ENCODE assay signal across 18 mouse cellular contexts in genomic region chr17:66402791-66403470, GRCm38 (mm10). TPM values are rescaled to one million over a fixed set of nuclear protein-coding genes. Genes with fewer than 3 reads are reported as not detected.
DNase-seq lines count a peak whose midpoint lies in the region; ATAC-seq lines count a peak whose summit lies in the region.
"Had no signal": no experiment of that assay in that cellular context is flagged by ENCODE, and none has a peak within 500 bp of the region (broad histone marks: within the 10 kb centered on the region; RNA-seq: fewer than 3 reads in every experiment).

No protein-coding gene starts in this region.

- ATAC-seq in midbrain, embryonic 16.5 days, result no peak
- no peak for ATAC-seq in hindbrain, embryonic 13.5 days (ENCODE audit: low FRiP score)
- no peak for ATAC-seq in neural tube, embryonic 13.5 days (ENCODE audit: low read depth)
- ATAC-seq in megakaryocyte, adult 5-6 weeks (ENCODE audit: poor library complexity, severe bottlenecking), result no peak

- peaks cover 57% of the 10 kb centered on the region for H3K4me1 ChIP-seq in heart, embryonic 10.5 days
- peaks cover 70% of the 10 kb centered on the region for H3K4me1 ChIP-seq in midbrain, embryonic 10.5 days
- peaks cover 29% of the 10 kb centered on the region for H3K4me1 ChIP-seq in midbrain, embryonic 16.5 days (ENCODE audit: control insufficient read depth, insufficient read depth, low read length)
- peaks cover 63% of the 10 kb centered on the region for H3K4me1 ChIP-seq in hindbrain, embryonic 13.5 days (replicated peaks)
- peaks cover 56% of the 10 kb centered on the region for H3K4me1 ChIP-seq in neural tube, embryonic 13.5 days (replicated peaks)
- H3K4me1 ChIP-seq: liver, embryonic 13.5 days had no signal

- no peak overlapping the region for H3K4me2 ChIP-seq in midbrain, embryonic 16.5 days (ENCODE audit: low read length)
- H3K4me2 ChIP-seq in hindbrain, embryonic 13.5 days, result no peak overlapping the region
- no peak overlapping the region for H3K4me2 ChIP-seq in neural tube, embryonic 13.5 days
- H3K4me2 ChIP-seq: heart, embryonic 12.5 days; liver, embryonic 13.5 days had no signal

- H3K27ac ChIP-seq in heart, embryonic 10.5 days, result peak overlapping the region; percentile 73
- H3K27ac ChIP-seq in midbrain, embryonic 10.5 days (replicated peaks), result peak overlapping the region; percentile 60
- H3K27ac ChIP-seq in midbrain, embryonic 16.5 days (ENCODE audit: low read length), result no peak overlapping the region
- peak overlapping the region; percentile 52 for H3K27ac ChIP-seq in hindbrain, embryonic 13.5 days
- peak overlapping the region; percentile 43; the same call in 1 of the 2 replicates for H3K27ac ChIP-seq in neural tube, embryonic 13.5 days (replicated peaks)
- H3K27ac ChIP-seq: liver, embryonic 13.5 days had no signal

- H3K4me3 ChIP-seq in heart, embryonic 10.5 days, result no peak overlapping the region
- H3K4me3 ChIP-seq in midbrain, embryonic 10.5 days, result no peak overlapping the region
- no peak overlapping the region for H3K4me3 ChIP-seq in midbrain, embryonic 16.5 days (ENCODE audit: low read depth, low read length)
- no peak overlapping the region for H3K4me3 ChIP-seq in hindbrain, embryonic 13.5 days
- no peak overlapping the region for H3K4me3 ChIP-seq in neural tube, embryonic 13.5 days
- H3K4me3 ChIP-seq: heart, embryonic 12.5 days; limb, embryonic 10.5 days; liver, embryonic 13.5 days had no signal

- intact Hi-C loops in gastrocnemius, postnatal 36 days (cut with DNase I), result no loop called here

- 10% methylated on average over 6 of the region's 6 CpGs for WGBS in heart, embryonic 10.5 days
- WGBS in midbrain, embryonic 10.5 days, result 21% methylated on average over 6 of the region's 6 CpGs
- WGBS in midbrain, embryonic 16.5 days, result 15% methylated on average over 6 of the region's 6 CpGs
- 9% methylated on average over 6 of the region's 6 CpGs for WGBS in hindbrain, embryonic 13.5 days
- 10% methylated on average over 6 of the region's 6 CpGs for WGBS in neural tube, embryonic 13.5 days

- DNase-seq in heart, embryonic 10.5 days (ENCODE audit: low spot score), result no peak
- DNase-seq in heart, adult 18-20 months, result no peak
- no peak for DNase-seq in midbrain, embryonic 10.5 days (ENCODE audit: low spot score)
- DNase-seq in gastrocnemius, postnatal 36 days, result no peak
- DNase-seq: cerebellum, adult 18-20 months; gastrocnemius, postnatal 25 days; heart, postnatal 4 days; kidney, adult 2 months; layer of hippocampus, postnatal 36 days; liver, embryonic 13.5 days; lung, postnatal 4 days; right cerebral cortex, postnatal 4 days had no signal

- H3K9ac ChIP-seq in midbrain, embryonic 16.5 days (ENCODE audit: low read depth, low read length), result no peak overlapping the region
- H3K9ac ChIP-seq in hindbrain, embryonic 13.5 days, result no peak overlapping the region
- no peak overlapping the region for H3K9ac ChIP-seq in neural tube, embryonic 13.5 days
- H3K9ac ChIP-seq: heart, embryonic 12.5 days; liver, embryonic 13.5 days had no signal

- no peaks in the 10 kb centered on the region for H3K9me3 ChIP-seq in heart, embryonic 10.5 days
- no peaks in the 10 kb centered on the region for H3K9me3 ChIP-seq in midbrain, embryonic 10.5 days (replicated peaks)
- no peaks in the 10 kb centered on the region for H3K9me3 ChIP-seq in midbrain, embryonic 16.5 days (replicated peaks; ENCODE audit: control insufficient read depth, low read length, poor library complexity, severe bottlenecking)
- H3K9me3 ChIP-seq in hindbrain, embryonic 13.5 days, result no peaks in the 10 kb centered on the region
- H3K9me3 ChIP-seq in neural tube, embryonic 13.5 days, result no peaks in the 10 kb centered on the region
- H3K9me3 ChIP-seq: heart, embryonic 12.5 days; limb, embryonic 10.5 days; liver, embryonic 13.5 days had no signal

- no peaks in the 10 kb centered on the region for H3K27me3 ChIP-seq in heart, embryonic 10.5 days (ENCODE audit: insufficient read depth, poor library complexity, severe bottlenecking)
- H3K27me3 ChIP-seq in midbrain, embryonic 10.5 days (ENCODE audit: low read depth, poor library complexity, severe bottlenecking), result no peaks in the 10 kb centered on the region
- no peaks in the 10 kb centered on the region for H3K27me3 ChIP-seq in midbrain, embryonic 16.5 days (ENCODE audit: control insufficient read depth, insufficient read depth, low read depth, low read length)
- no peaks in the 10 kb centered on the region for H3K27me3 ChIP-seq in hindbrain, embryonic 13.5 days
- no peaks in the 10 kb centered on the region for H3K27me3 ChIP-seq in neural tube, embryonic 13.5 days
- H3K27me3 ChIP-seq: heart, embryonic 12.5 days had no signal

- no peaks in the 10 kb centered on the region for H3K36me3 ChIP-seq in heart, embryonic 10.5 days
- H3K36me3 ChIP-seq in midbrain, embryonic 10.5 days, result peaks cover 39% of the 10 kb centered on the region
- H3K36me3 ChIP-seq in midbrain, embryonic 16.5 days (ENCODE audit: control insufficient read depth, insufficient read depth, low read length), result no peaks in the 10 kb centered on the region
- H3K36me3 ChIP-seq in hindbrain, embryonic 13.5 days, result peaks cover 6% of the 10 kb centered on the region; the same call in 1 of the 2 replicates
- 0 out of 2 replicates have a peak, but pooled peaks cover 2% of the 10 kb centered on the region for H3K36me3 ChIP-seq in neural tube, embryonic 13.5 days
- H3K36me3 ChIP-seq: heart, embryonic 12.5 days; limb, embryonic 10.5 days; liver, embryonic 13.5 days had no signal

RNA-seq across cellular contexts. Expression of gene Mtcl1, which starts 46.6 kb away (rescaled TPM):
- 2.4 and 3.7 TPM in 2 replicates for polyA plus RNA-seq in heart, embryonic 10.5 days (2016; fragmentation: Nextera tagmentation; extraction: Ambion mirVana)
- 1 to 10 TPM; 4.3 to 4.9 TPM for total RNA-seq in heart, adult 18-20 months (2021)
- 45.9 and 65.2 TPM in 2 replicates for polyA plus RNA-seq in midbrain, embryonic 10.5 days (2016; fragmentation: Nextera tagmentation; extraction: Ambion mirVana)
- 29.4 and 34.7 TPM in 2 replicates for polyA plus RNA-seq in midbrain, embryonic 16.5 days (2015; fragmentation: Nextera tagmentation; extraction: Ambion mirVana)
- 50.9 TPM in 2 replicates for polyA plus RNA-seq in hindbrain, embryonic 13.5 days (2015; fragmentation: Nextera tagmentation; extraction: Ambion mirVana)
- polyA plus RNA-seq in neural tube, embryonic 13.5 days (2015; fragmentation: Nextera tagmentation; extraction: Ambion mirVana), result 26.4 and 28.0 TPM in 2 replicates
- total RNA-seq in megakaryocyte, adult 5-6 weeks (2015), result not detected in 2 replicates
- 0.73 TPM in 1 of 2 replicates, not detected in the other for total RNA-seq in megakaryocyte, adult 5-6 weeks (2017)
- 1 to 10 TPM; 4.6 to 6.0 TPM for total RNA-seq in gastrocnemius, postnatal 36 days (2021)
